Mouse (Mus musculus) liver, adult 2 months (tissue): Measurements from ENCODE around the gene Uqcrc2.

Experiments used
- CTCF ChIP-seq: fragments of 200-500 bp; IDR thresholded peaks from 2 replicates; pipeline ENCODE4 v1.5.1; 2011; ENCODE audit warnings: low read depth, low read length, control low read depth
- POLR2A ChIP-seq: fragments of 200-500 bp; IDR thresholded peaks from 2 replicates; pipeline ENCODE4 v1.6.1; 2011; ENCODE audit warnings: low read length, control low read depth; ENCODE audit not compliant: insufficient read depth; ENCODE audit errors: extremely low read depth

- no peak for TF ChIP-seq POLR2A
- TF ChIP-seq CTCF = no peak
Measured at GRCm38 (mm10) chr7:120693831-120694375, 58.9 kb downstream of the Uqcrc2 start.
